Mouse (Mus musculus): ENCODE measurements at regions not wholly inside any gene's neighbourhood (a gene's known extent, or its start where the extent isn't known, plus 50 kb on each side); places are given as distances from the start of the nearest gene placed in this dataset.

- H3K27ac ChIP-seq (ENCODE audit: low read length): no peak overlapping the region
- no peaks in the 10 kb centered on the region for H3K4me1 ChIP-seq (ENCODE audit: control insufficient read depth, insufficient read depth, low read length)
- WGBS: 56% methylated on average over 9 of the region's 9 CpGs
- no peaks in the 10 kb centered on the region for H3K9me3 ChIP-seq (replicated peaks; ENCODE audit: control insufficient read depth, low read length)
- no peak overlapping the region for H3K4me2 ChIP-seq (ENCODE audit: low read depth, low read length)
- no peak overlapping the region for H3K4me3 ChIP-seq (replicated peaks; ENCODE audit: low read length)
- ATAC-seq (ENCODE audit: insufficient read depth, low FRiP score): no peak
- H3K36me3 ChIP-seq (ENCODE audit: control insufficient read depth, insufficient read depth, low read length): no peaks in the 10 kb centered on the region
- H3K9ac ChIP-seq (ENCODE audit: low read length): no peak overlapping the region
- no peaks in the 10 kb centered on the region for H3K27me3 ChIP-seq (ENCODE audit: control insufficient read depth, insufficient read depth, low read length)
These were observed 356.3 kb upstream of the Got2 start for GRCm38 (mm10) chr8:96244549-96245152.

GRCm38 (mm10) chr8:96238406-96238805 lies 350.1 kb upstream of the Got2 start:
- ATAC-seq (ENCODE audit: insufficient read depth, low FRiP score): no peak

GRCm38 (mm10) chr8:96237940-96238339 lies 349.6 kb upstream of the Got2 start:
- Histone ChIP-seq H3K36me3 (ENCODE audit: control insufficient read depth, insufficient read depth, low read length) (no peaks in the 10 kb centered on the region), H3K4me1 (ENCODE audit: control insufficient read depth, insufficient read depth, low read length) (no peaks in the 10 kb centered on the region), H3K27ac (ENCODE audit: low read length) (no peak overlapping the region), H3K9ac (ENCODE audit: low read length) (no peak overlapping the region), H3K9me3 (replicated peaks; ENCODE audit: control insufficient read depth, low read length) (no peaks in the 10 kb centered on the region), H3K4me2 (ENCODE audit: low read depth, low read length) (no peak overlapping the region), H3K27me3 (ENCODE audit: control insufficient read depth, insufficient read depth, low read length) (no peaks in the 10 kb centered on the region), H3K4me3 (replicated peaks; ENCODE audit: low read length) (no peak overlapping the region)
- no peak for ATAC-seq (ENCODE audit: insufficient read depth, low FRiP score)
- 73% methylated on average over 3 of the region's 3 CpGs for WGBS

More at GRCm38 (mm10) chr8:96238406-96238805, 350.1 kb upstream of the Got2 start:
- Histone ChIP-seq H3K9me3 (replicated peaks; ENCODE audit: control insufficient read depth, low read length) (no peaks in the 10 kb centered on the region), H3K4me1 (ENCODE audit: control insufficient read depth, insufficient read depth, low read length) (no peaks in the 10 kb centered on the region), H3K27me3 (ENCODE audit: control insufficient read depth, insufficient read depth, low read length) (no peaks in the 10 kb centered on the region), H3K9ac (ENCODE audit: low read length) (no peak overlapping the region), H3K36me3 (ENCODE audit: control insufficient read depth, insufficient read depth, low read length) (no peaks in the 10 kb centered on the region), H3K27ac (ENCODE audit: low read length) (no peak overlapping the region), H3K4me2 (ENCODE audit: low read depth, low read length) (no peak overlapping the region), H3K4me3 (replicated peaks; ENCODE audit: low read length) (no peak overlapping the region)

- H3K4me2 ChIP-seq (ENCODE audit: low read depth, low read length): no peak overlapping the region
- H3K27ac ChIP-seq (ENCODE audit: low read length): no peak overlapping the region
- H3K4me1 ChIP-seq (ENCODE audit: control insufficient read depth, insufficient read depth, low read length): no peaks in the 10 kb centered on the region
- 32% methylated on average over 4 of the region's 4 CpGs for WGBS
- H3K9ac ChIP-seq (ENCODE audit: low read length): no peak overlapping the region
- H3K36me3 ChIP-seq (ENCODE audit: control insufficient read depth, insufficient read depth, low read length): no peaks in the 10 kb centered on the region
- H3K27me3 ChIP-seq (ENCODE audit: control insufficient read depth, insufficient read depth, low read length): no peaks in the 10 kb centered on the region
- no peaks in the 10 kb centered on the region for H3K9me3 ChIP-seq (replicated peaks; ENCODE audit: control insufficient read depth, low read length)
- ATAC-seq (ENCODE audit: insufficient read depth, low FRiP score): no peak
- H3K4me3 ChIP-seq (replicated peaks; ENCODE audit: low read length): no peak overlapping the region
These were observed 342.1 kb upstream of the Got2 start for GRCm38 (mm10) chr8:96230412-96230811.

Data from stomach, embryonic 16.5 days (tissue).